Mouse (Mus musculus) embryonic facial prominence, embryonic 13.5 days (tissue): Measurements from ENCODE around the gene Tmbim1. TPM values are rescaled to one million over a fixed set of nuclear protein-coding genes. Genes with fewer than 3 reads are reported as not detected.
"Not testable (repeated sequence)": the region's sequence is repeated elsewhere in the genome, so short reads cannot be mapped to it uniquely, and the experiment has no call there.

Experiments
- ATAC-seq: fragments of 200-750 bp; cut with Nextera tagmentation; 2 replicates; pipeline ENCODE4 v1.8.0; 2017; ENCODE audit warnings: low read depth; ENCODE audit not compliant: insufficient number of reproducible peaks, insufficient read depth, low FRiP score, low TSS enrichment
- H3K27ac ChIP-seq: fragments of 300-500 bp; sonication (generic); 2 replicates; pipeline ENCODE4 v1.5.1; 2015; ENCODE audit warnings: moderate library complexity, mild to moderate bottlenecking, inconsistent platforms
- H3K27me3 ChIP-seq: fragments of 300-500 bp; sonication (generic); 2 replicates; pipeline ENCODE4 v1.6.1; 2015; ENCODE audit warnings: mild to moderate bottlenecking, inconsistent platforms
- H3K36me3 ChIP-seq: fragments of 300-500 bp; sonication (generic); 2 replicates; pipeline ENCODE4 v1.6.1; 2015; ENCODE audit warnings: mild to moderate bottlenecking, inconsistent platforms
- H3K4me1 ChIP-seq: fragments of 300-500 bp; sonication (generic); 2 replicates; pipeline ENCODE4 v1.6.1; 2015; ENCODE audit warnings: inconsistent platforms
- H3K4me2 ChIP-seq: fragments of 300-500 bp; sonication (generic); 2 replicates; pipeline ENCODE4 v1.6.1; 2015; ENCODE audit warnings: moderate library complexity, mild to moderate bottlenecking, inconsistent platforms
- H3K4me3 ChIP-seq: fragments of 300-500 bp; sonication (generic); 2 replicates; pipeline ENCODE4 v1.5.1; 2015; ENCODE audit warnings: mild to moderate bottlenecking, inconsistent platforms
- H3K9ac ChIP-seq: fragments of 300-500 bp; sonication (generic); 2 replicates; pipeline ENCODE4 v1.6.1; 2015; ENCODE audit warnings: mild to moderate bottlenecking, inconsistent platforms
- H3K9me3 ChIP-seq: fragments of 300-500 bp; sonication (generic); 2 replicates; pipeline ENCODE4 v1.6.1; 2016; ENCODE audit warnings: inconsistent platforms
- WGBS: fragments of 180-500 bp; shearing (Covaris S2); methylation state at CpG from one replicate; pipeline ENCODE4 v1.1.7; 2015; ENCODE audit warnings: mixed read lengths; 5-methylcytosine and 5-hydroxymethylcytosine counted together
- polyA plus RNA-seq: library from polyadenylated mRNA; unstranded; fragments of >200 nt; fragmentation: Nextera tagmentation; extraction: Ambion mirVana; gene quantifications from 2 replicates; pipeline ENCODE4 v1.2.1, GENCODE M21; 2015

Gene Tmbim1
- polyA plus RNA-seq, 1 experiment from 2014 or later, result 29.4 TPM

DNA sequence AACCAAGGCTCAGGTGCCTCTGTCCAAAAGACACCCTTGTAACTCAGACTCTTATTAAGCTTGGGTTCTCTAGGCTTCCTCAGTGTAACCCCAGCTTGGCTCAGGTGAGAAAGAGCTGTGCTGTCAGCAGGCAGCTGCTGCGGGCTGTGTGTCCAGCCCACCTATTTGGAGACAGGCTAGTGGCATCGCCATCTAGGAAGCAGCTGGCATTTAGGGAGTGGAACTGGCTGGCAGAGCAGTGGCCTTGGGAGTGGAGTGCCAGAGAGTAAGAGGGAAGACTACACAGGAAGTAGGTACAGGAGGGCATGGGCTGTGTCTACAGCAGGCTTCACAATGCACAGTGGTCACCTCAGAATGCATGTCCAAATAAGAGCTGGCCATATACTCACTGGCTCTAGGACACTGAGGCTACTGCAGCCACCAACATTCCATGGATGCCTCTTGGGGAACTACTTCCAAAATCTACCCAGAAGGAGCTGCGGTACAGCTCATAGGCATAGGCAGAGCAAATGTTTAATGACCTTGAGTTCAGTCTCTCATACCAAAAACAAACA lies 11.3 kb downstream of the Tmbim1 start:
- 95% methylated on average over 3 of the region's 3 CpGs for WGBS
- ATAC-seq, result no peak
- H3K36me3 ChIP-seq, result peaks cover 51% of the 10 kb centered on the region

DNA sequence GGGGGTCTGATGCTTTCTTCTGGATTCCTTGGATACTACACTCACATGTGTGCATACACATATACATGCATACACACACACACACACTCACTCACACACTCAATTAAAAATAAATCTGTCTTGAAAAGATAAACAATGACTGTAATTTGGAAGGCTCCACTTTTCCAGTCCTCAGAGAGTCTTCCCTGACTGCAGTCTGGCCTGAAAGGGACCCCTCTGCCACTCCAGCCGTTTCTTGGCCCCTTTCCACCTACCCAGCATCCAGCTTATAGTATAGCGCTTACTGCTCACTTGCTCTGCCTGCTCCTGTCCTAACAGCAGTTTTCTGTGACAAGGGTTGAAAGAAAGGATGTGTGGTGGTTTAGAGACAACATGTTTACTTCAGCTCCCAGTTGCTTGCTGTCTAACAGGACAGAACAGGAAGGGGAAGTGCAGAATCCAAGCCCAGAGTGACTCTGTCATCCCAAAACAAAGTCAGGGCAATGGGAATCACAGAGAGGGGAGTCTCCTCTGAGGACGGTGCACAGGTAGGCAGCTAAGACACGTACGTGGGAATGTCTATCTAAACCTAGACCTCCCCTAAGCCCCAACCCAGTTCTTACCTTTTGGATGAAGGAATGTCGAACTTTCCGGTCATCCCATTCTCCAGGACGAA lies 12.0 kb downstream of the Tmbim1 start:
- Histone ChIP-seq H3K27me3 (no peaks in the 10 kb centered on the region), H3K9me3 (no peaks in the 10 kb centered on the region), H3K4me2 (no peak overlapping the region), H3K9ac (no peak overlapping the region), H3K4me1 (peaks cover 29% of the 10 kb centered on the region), H3K27ac (no peak overlapping the region), H3K36me3 (peaks cover 58% of the 10 kb centered on the region), H3K4me3 (no peak overlapping the region)
- ATAC-seq, result no peak
- WGBS, result 86% methylated on average over 8 of the region's 8 CpGs

More for the DNA sequence above, 11.3 kb downstream of the Tmbim1 start:
- no peaks in the 10 kb centered on the region for H3K9me3 ChIP-seq
- H3K4me2 ChIP-seq, result no peak overlapping the region
- H3K27me3 ChIP-seq, result no peaks in the 10 kb centered on the region
- peaks cover 35% of the 10 kb centered on the region for H3K4me1 ChIP-seq
- no peak overlapping the region for H3K9ac ChIP-seq
- H3K4me3 ChIP-seq, result no peak overlapping the region
- no peak overlapping the region for H3K27ac ChIP-seq

DNA sequence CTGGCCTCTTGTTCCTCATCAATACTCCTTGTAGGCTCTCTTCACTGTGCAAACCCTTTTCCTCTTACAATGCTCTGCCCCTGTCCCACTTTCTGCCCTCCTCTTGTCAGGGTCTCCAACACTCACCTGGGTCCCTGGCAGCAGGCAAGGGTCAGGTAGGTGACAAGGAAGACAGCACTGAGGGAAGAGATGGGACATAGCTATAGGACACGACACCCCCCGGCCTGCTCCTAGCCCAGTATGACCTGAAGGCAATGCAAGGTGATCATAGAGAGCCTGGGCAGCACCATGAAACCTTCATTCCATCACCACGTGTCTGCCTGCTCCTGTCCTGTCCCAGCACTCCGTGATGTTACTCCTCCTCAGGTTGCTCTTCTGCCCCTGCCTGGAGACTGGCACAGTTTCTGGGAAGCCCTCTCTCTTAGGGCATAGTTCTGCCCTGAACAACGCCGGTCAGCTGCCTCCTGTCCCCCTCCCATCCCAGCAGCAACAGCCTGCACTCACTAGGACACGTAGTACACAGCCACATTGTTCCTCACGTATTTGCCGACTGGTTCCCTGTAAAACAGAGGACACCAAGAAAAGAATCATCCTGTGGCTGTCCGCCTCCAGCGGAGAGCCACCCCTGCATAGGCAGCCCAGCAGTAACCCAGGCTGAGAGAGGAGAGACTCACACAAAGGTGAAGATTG lies 12.9 kb downstream of the Tmbim1 start:
- H3K9ac ChIP-seq, result no peak overlapping the region
- peaks cover 30% of the 10 kb centered on the region for H3K4me1 ChIP-seq
- no peak overlapping the region for H3K27ac ChIP-seq
- H3K36me3 ChIP-seq, result peaks cover 66% of the 10 kb centered on the region
- H3K4me2 ChIP-seq, result no peak overlapping the region
- no peak for ATAC-seq
- H3K27me3 ChIP-seq, result no peaks in the 10 kb centered on the region
- WGBS, result 84% methylated on average over 11 of the region's 11 CpGs
- no peaks in the 10 kb centered on the region for H3K9me3 ChIP-seq
- H3K4me3 ChIP-seq, result no peak overlapping the region

DNA sequence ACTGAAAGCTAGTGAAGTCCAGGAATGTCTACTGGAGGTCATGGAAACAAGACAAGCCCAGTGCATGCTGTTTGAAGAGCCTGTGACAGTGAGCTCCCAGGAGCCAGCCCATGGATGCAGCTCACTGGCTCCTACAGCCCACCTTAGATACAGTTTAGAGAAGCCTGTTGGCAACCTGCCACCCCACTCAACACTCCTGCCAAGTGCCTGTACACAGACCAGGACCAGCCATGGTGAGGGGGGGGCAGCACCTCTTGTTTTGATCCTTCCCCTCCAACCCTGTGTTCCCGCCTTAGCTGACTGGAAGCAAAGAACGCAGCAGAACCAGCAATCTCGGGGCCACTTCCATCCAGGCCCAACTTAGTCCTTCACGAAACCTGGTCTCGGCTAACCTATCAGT lies 15.3 kb downstream of the Tmbim1 start:
- Histone ChIP-seq H3K9me3 (no peaks in the 10 kb centered on the region), H3K9ac (no peak overlapping the region), H3K4me2 (no peak overlapping the region), H3K36me3 (peaks cover 68% of the 10 kb centered on the region), H3K4me1 (peaks cover 20% of the 10 kb centered on the region), H3K27me3 (no peaks in the 10 kb centered on the region), H3K4me3 (no peak overlapping the region), H3K27ac (no peak overlapping the region)
- no peak for ATAC-seq
- WGBS, result 87% methylated on average over 5 of the region's 5 CpGs

DNA sequence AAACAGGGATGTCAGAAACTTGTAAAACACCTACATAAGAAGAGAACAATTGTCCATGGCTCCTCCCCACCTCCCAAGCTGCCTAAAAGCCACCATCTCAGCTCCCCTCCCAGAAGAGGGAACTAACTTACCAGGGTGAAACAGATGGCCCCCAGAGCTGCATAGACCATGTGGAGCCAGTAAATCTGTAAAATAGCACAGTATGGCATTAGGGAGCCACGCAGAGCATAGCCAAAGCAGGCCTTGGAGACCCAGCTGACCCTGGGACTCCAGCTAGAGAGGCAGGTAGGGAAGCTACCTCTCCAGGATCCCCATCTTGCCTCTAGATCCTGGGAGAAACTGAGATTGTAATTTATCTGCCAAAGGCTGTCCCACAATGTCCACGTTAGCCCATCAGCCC lies 15.7 kb downstream of the Tmbim1 start:
- H3K9me3 ChIP-seq, result no peaks in the 10 kb centered on the region
- no peak for ATAC-seq
- H3K4me3 ChIP-seq, result no peak overlapping the region
- no peak overlapping the region for H3K9ac ChIP-seq
- H3K27ac ChIP-seq, result no peak overlapping the region
- WGBS, result 81% methylated on average over 2 of the region's 2 CpGs
- peaks cover 68% of the 10 kb centered on the region for H3K36me3 ChIP-seq
- no peaks in the 10 kb centered on the region for H3K27me3 ChIP-seq
- peaks cover 16% of the 10 kb centered on the region for H3K4me1 ChIP-seq
- no peak overlapping the region for H3K4me2 ChIP-seq

DNA sequence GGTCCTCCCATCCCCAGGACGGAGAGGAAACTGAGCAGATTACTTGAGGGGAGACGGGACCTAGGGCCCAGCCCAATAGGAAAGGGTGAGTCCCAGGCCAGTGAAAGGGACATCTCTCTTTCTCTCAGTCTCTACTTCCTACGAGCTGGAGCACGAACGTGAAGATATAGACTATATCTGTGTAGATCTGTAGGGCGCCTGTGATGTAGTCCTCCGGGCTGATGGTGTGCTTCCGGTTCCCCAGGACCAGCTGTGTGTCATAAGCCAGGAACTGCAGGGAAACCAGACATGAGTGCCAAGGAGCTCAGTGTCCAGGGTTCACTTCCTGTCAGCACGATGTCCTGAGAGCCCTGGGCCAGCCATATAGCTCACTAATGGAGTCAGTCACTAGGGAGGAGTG lies 16.2 kb downstream of the Tmbim1 start:
- ATAC-seq, result no peak
- 85% methylated on average over 9 of the region's 9 CpGs for WGBS
- H3K9me3 ChIP-seq, result no peaks in the 10 kb centered on the region
- no peaks in the 10 kb centered on the region for H3K27me3 ChIP-seq
- peaks cover 66% of the 10 kb centered on the region for H3K36me3 ChIP-seq
- no peak overlapping the region for H3K9ac ChIP-seq
- no peak overlapping the region for H3K4me2 ChIP-seq
- no peak overlapping the region for H3K27ac ChIP-seq
- H3K4me1 ChIP-seq, result peaks cover 15% of the 10 kb centered on the region
- H3K4me3 ChIP-seq, result no peak overlapping the region

DNA sequence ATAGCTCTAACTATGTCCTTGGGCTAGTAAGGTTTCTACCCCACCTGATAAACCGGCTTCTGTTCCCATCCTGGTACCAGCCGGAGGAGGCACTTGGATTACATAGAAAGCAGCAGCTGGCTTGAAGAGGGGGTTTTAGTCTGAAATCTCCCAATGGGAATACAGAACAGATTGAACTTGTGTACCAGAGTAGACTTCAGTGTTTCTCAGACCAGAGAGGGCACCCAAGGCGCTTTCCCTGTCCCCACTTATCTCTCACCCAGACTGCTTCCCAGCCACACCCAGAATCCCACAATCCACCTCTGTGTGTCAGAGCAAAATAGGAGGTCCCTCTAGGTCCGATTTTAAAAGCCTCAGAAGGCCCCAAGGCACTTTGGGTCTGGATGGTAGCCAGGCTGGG lies 17.1 kb downstream of the Tmbim1 start:
- Histone ChIP-seq H3K9me3 (no peaks in the 10 kb centered on the region), H3K4me1 (peaks cover 19% of the 10 kb centered on the region), H3K27ac (no peak overlapping the region), H3K36me3 (peaks cover 57% of the 10 kb centered on the region), H3K4me2 (no peak overlapping the region), H3K27me3 (no peaks in the 10 kb centered on the region), H3K9ac (no peak overlapping the region), H3K4me3 (no peak overlapping the region)
- 76% methylated on average over 4 of the region's 4 CpGs for WGBS
- no peak for ATAC-seq

DNA sequence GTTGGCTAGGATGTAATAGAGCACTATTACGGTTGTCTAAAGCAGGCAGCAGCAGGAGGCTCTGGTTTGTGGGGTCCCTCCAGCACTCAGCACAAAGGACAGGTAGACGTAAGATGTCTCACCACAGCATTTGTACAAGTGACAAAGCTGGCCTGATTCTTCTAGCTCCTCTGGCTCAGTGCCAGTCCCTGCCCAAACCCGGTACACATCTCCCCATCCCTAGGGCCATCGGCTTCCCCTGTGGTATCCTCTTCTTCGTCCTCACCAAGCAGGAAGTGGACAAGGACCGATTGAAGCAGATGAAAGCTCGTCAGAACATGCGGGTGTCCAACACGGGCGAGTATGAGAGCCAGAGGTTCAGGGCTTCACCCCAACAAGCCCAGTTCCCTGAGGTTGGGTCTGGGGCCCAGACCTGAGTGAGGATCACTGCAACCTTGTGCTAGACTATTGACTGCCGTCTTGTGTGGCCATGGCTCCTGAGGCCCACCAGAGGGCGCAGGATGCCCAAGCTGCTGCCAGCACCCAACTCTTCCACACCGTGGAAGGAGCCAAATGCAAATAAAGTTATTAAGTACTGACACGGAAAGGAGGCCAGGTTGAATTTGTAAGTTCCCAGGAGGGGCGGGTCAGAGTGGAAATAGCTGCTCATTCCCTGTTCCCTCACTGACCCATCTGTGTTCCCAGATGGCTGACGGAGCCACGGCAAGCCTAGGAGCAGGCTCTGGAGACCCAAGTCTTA lies 18.4 kb downstream of the Tmbim1 start:
- not testable (repeated sequence) for H3K9me3 ChIP-seq, ATAC-seq, H3K27me3 ChIP-seq, H3K9ac ChIP-seq, H3K27ac ChIP-seq, H3K4me2 ChIP-seq, H3K4me3 ChIP-seq
- Histone ChIP-seq H3K36me3 (peaks cover 57% of the 10 kb centered on the region), H3K4me1 (peaks cover 27% of the 10 kb centered on the region)
- 56% methylated on average over 16 of the region's 17 CpGs for WGBS

DNA sequence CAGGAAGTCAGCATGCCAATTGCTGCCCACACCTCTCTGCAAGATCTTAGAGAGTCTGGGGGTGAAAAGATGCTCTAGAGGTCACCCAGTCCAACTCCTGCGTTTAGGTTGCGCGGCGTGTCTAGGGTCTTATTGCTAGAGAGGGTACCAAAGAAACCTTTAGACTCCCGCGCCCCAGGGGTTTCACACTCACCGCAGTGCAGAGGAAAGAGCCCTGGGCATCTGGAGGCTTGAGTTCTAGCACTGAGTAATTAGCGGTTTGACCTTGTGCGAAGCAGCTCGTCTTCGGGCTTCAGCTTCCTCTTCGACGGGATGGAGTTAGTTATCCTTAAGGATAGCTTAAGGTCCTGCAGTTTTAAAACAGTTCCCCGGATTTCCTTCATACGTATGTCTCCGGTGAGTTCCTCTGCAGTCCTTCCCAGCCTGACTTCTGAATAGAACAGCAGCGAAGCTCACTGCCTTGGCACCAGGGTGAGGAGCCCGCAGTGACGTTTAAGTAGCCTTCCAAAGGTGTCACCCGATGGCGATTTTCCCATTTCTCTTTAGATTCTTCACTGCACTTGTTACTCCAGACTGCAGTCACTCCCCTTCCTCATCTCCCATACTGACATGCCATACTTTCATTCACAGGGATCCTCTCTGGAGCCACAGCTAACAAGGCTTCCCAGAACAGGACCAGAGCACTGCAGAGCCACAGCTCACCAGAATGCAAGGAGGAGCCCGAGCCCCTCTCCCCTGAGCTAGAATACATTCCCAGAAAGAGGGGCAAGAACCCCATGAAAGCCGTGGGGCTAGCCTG lies 20.0 kb downstream of the Tmbim1 start:
- peaks cover 27% of the 10 kb centered on the region for H3K4me1 ChIP-seq
- H3K4me2 ChIP-seq, result peak overlapping the region; percentile 79
- H3K36me3 ChIP-seq, result peaks cover 58% of the 10 kb centered on the region
- no peaks in the 10 kb centered on the region for H3K9me3 ChIP-seq
- no peak overlapping the region for H3K27ac ChIP-seq
- H3K27me3 ChIP-seq, result no peaks in the 10 kb centered on the region
- WGBS, result 4% methylated on average over 23 of the region's 23 CpGs
- peak overlapping the region; percentile 80 for H3K4me3 ChIP-seq
- no peak for ATAC-seq
- H3K9ac ChIP-seq, result peak overlapping the region; percentile 90

DNA sequence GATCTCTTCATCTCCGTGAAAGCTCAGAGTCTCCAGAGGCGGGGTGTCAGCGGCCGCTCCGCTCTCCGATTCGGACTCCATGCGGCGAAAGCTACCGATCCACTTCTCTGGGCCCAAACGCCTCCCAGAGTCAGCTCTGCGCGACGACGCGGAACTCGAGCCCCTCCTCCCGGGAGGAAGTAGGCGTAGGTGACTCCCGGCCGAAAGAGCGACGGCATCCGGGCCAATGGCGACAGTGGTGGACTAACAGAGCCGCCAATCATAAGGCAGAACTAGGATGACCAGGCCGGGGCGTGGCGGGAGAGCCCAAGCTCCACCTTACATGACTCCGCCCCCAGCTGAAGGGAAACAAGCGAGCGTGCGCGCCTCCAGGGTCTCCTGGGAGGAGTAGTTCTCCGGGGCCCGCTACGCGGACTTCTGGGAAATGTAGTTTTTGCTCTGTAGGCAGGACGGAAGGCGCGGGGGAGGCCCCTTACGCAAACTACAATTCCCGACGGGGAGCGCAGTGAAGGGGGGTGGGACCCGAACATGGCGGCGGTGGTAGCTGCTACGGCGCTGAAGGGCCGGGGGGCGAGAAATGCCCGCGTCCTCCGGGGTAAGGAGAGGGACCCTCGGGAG lies 20.8 kb downstream of the Tmbim1 start, which contains the start of the genes Aamp and Pnkd:
Gene Aamp (minus strand): TSS at position 196 of the 618 bp plus-strand sequence.
Gene Pnkd (plus strand): TSS at position 388 of the 618 bp plus-strand sequence.
- ATAC-seq, result peak; percentile 97
- Histone ChIP-seq H3K27ac (peak within 1 kb of the TSS; percentile 82), H3K4me2 (peak within 1 kb of the TSS; percentile 89), H3K27me3 (no peaks in the 10 kb centered on the region), H3K9me3 (no peaks in the 10 kb centered on the region), H3K4me1 (peaks cover 27% of the 10 kb centered on the region), H3K36me3 (peaks cover 58% of the 10 kb centered on the region), H3K9ac (peak within 1 kb of the TSS; percentile 90), H3K4me3 (peak within 1 kb of the TSS; percentile 80)
- under 1% methylated on average over 55 of the region's 56 CpGs for WGBS
